Mouse (Mus musculus) monocyte, adult 2 months (primary cell): ENCODE measurements around the gene Bcar3.

Experiments used
- DNase-seq, 2 experiments: peaks; one replicate each; pipeline ENCODE4 v3.0.0; 2022; ENCODE audit warnings: low spot score in 2 of 2, low read depth in 1 of 2

Bcar3 gene

GRCm38 (mm10) chr3:122418564-122419274 is 124.8 kb downstream of the Bcar3 start:
- DNase-seq: no peak

- DNase-seq: peak in 1 of 2 experiments; percentile 10
These were observed 125.9 kb downstream of the Bcar3 start for GRCm38 (mm10) chr3:122419610-122420409.

- no peak for DNase-seq
These were observed 126.5 kb downstream of the Bcar3 start for GRCm38 (mm10) chr3:122420410-122420774.

GRCm38 (mm10) chr3:122421042-122421702 is 127.2 kb downstream of the Bcar3 start:
- no peak for DNase-seq

- DNase-seq: no peak
These were observed 127.9 kb downstream of the Bcar3 start for GRCm38 (mm10) chr3:122421802-122422201.

- no peak for DNase-seq
These were observed 128.3 kb downstream of the Bcar3 start for GRCm38 (mm10) chr3:122422276-122422675.

GRCm38 (mm10) chr3:122423643-122424042 is 129.7 kb downstream of the Bcar3 start:
- DNase-seq: no peak

GRCm38 (mm10) chr3:122428325-122428821 is 134.4 kb downstream of the Bcar3 start:
- no peak for DNase-seq

GRCm38 (mm10) chr3:122430780-122431497 is 137.0 kb downstream of the Bcar3 start:
- DNase-seq: no peak

- DNase-seq: no peak
These were observed 139.0 kb downstream of the Bcar3 start for GRCm38 (mm10) chr3:122432811-122433406.

- no peak for DNase-seq
These were observed 140.2 kb downstream of the Bcar3 start for GRCm38 (mm10) chr3:122433975-122434626.

GRCm38 (mm10) chr3:122434983-122435935 is 141.3 kb downstream of the Bcar3 start:
- DNase-seq: no peak

GRCm38 (mm10) chr3:122438143-122438825 is 144.3 kb downstream of the Bcar3 start:
- DNase-seq: no peak

- DNase-seq: no peak
These were observed 151.8 kb downstream of the Bcar3 start for GRCm38 (mm10) chr3:122445696-122446095.

- DNase-seq: no peak
These were observed 152.7 kb downstream of the Bcar3 start for GRCm38 (mm10) chr3:122446678-122447077.

- DNase-seq: no peak
These were observed 154.3 kb downstream of the Bcar3 start for GRCm38 (mm10) chr3:122448196-122448595.

GRCm38 (mm10) chr3:122450041-122450440 is 156.1 kb downstream of the Bcar3 start:
- DNase-seq: no peak

- no peak for DNase-seq
These were observed 159.9 kb downstream of the Bcar3 start for GRCm38 (mm10) chr3:122453875-122454274.
